Mouse (Mus musculus) small intestine, adult 10 weeks (tissue): ENCODE results near the gene Wdr95. TPM values are rescaled to one million over a fixed set of nuclear protein-coding genes. Genes with fewer than 3 reads are reported as not detected.

ENCODE experiments used
- polyA plus RNA-seq: library from polyadenylated mRNA; stranded (reverse); fragments of 350-450 nt; fragmentation: Illumina TruSeq; extraction: RNeasy Lipid Tissue Mini Kit (QIAGEN cat#74804); gene quantifications from one replicate; pipeline ENCODE4 v1.2.3, GENCODE M21; 2014; ENCODE audit warnings: low replicate concordance

Gene Wdr95
- polyA plus RNA-seq, result not detected

DNA sequence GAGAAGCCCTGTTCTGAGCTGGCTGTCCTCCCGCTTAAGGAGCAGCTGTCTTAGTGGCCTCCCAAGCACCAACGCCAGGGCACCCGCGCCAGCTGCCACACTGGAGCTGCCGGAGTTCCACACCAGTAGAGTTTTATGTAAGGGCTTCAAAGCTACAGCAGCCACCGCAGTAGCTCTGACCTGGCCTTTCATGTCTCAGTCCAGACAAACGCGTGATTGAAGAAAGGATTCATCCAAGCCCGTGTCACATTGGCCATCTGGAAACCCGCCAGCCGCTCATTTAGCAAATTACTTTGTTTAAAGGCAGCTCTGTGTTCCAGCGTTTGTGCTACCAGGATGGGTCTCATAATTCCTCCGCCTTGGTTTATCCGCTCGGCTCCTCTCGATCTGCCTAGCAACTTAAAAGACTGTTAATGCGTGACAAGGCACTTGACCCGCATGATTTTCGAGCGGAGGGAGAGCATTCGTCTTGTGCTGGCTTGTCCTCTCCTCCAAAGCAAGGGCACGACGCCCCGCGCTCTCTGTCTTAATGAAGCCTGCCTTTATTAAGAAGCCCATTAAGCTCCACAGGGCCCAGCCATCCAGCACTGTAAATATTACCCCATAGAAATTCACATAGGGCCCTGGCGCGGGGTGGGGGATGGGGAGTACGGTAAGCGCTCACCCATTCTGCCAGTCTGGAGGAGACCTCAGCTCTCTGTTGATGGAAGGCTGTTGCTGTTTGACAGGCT lies at the start of gene Wdr95:
TSS of gene Wdr95 (plus strand) at position 681 of the 731 bp plus-strand sequence.

DNA sequence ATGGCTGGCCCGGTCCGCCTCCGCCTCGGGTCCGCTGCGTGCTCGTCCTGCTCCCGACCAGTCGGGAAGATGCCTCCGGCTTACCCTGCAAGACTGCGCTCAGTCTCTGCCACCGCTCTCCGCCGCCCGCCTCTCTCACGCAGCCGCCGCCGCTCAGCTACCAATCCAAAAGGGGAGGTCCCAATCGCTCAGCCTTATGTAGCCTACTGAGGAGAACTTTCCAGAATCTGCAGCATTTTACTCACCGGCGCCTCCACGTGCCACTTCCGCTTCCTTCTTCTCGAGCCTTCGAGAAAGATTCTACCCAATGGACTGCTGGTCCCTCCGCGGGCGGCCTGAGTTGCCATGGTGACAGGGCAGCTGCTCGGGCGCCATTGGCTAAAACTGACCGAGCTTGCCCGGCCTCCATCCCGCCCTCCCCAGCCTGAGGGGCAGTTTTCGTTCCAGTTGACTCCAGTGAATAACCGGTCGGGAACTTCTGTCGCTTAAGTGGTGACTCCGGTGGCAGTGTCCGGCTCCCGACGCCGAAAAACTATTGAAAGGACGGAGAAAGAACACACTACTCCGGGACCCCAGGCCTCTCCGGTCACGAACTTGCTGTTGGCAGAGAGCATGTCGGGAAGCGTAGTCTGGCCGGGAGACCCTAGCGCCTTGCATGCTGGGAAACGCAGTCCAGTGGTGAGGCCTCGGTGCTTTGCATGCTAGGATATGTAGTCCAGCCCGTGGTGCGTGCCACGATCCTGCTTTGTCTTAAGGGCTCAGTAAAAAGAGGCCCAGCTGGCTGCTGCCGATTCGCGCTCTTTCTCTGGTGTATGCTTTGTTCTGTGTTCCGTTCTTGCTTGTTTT lies 107.8 kb downstream of the Wdr95 start, which contains the start of gene Hsph1:
TSS of gene Hsph1 (minus strand) at position 302 of the 846 bp plus-strand sequence.

Other genes starting within 250 kb of the Wdr95 start
- 2.2 TPM for gene Medag, start 116.9 kb upstream of the Wdr95 start, polyA plus RNA-seq
- gene Tex26, start 89.0 kb upstream of the Wdr95 start, polyA plus RNA-seq, result not detected
- gene Hsph1, start 107.7 kb downstream of the Wdr95 start, polyA plus RNA-seq, result 94.9 TPM
- gene B3glct, start 149.6 kb downstream of the Wdr95 start, polyA plus RNA-seq, result 37.6 TPM